Mouse (Mus musculus) E14TG2a.4 (cell line): ENCODE data around the gene Gm20390.

Source experiments
- CTCF ChIP-seq: conservative IDR thresholded peaks from 2 replicates; pipeline ENCODE4 v1.5.1; 2014; ENCODE audit warnings: low read length
- NANOG ChIP-seq: IDR thresholded peaks from 2 replicates; pipeline ENCODE4 v1.6.1; 2014; ENCODE audit warnings: borderline replicate concordance, low read length, mixed read lengths
- POU5F1 ChIP-seq: IDR thresholded peaks from 2 replicates; pipeline ENCODE4 v1.6.1; 2014; ENCODE audit warnings: low read length, borderline replicate concordance

GRCm38 (mm10) chr11:93955256-93956150 lies 12.6 kb downstream of the Gm20390 start:
- TF ChIP-seq CTCF (no peak), POU5F1 (no peak), NANOG (no peak)
